In genomic region chr14:97559559-97559958, GRCm38 (mm10) we compare ENCODE assay signal across 8 mouse cellular contexts.
A peak's percentile ranks its signal among the peaks of the same experiment; 100 is the strongest.
DNase-seq lines count a peak whose midpoint lies in the region; ATAC-seq and TF ChIP-seq lines count a peak whose summit lies in the region.
"Had no signal": no experiment of that assay in that cellular context is flagged by ENCODE, and none has a peak within 500 bp of the region (broad histone marks: within the 10 kb centered on the region; RNA-seq: fewer than 3 reads in every experiment).

No protein-coding gene starts in this region.

- H3K4me1 ChIP-seq in neural tube, embryonic 14.5 days (ENCODE audit: control insufficient read depth, insufficient read depth, low read length): no peaks in the 10 kb centered on the region

- H3K9me3 ChIP-seq in neural tube, embryonic 14.5 days (ENCODE audit: control insufficient read depth, low read length): no peaks in the 10 kb centered on the region
- H3K9me3 ChIP-seq: limb, embryonic 12.5 days had no signal

- H3K9ac ChIP-seq in neural tube, embryonic 14.5 days (replicated peaks; ENCODE audit: low read depth, low read length): no peak overlapping the region
- H3K9ac ChIP-seq: limb, embryonic 12.5 days had no signal

- H3K36me3 ChIP-seq in neural tube, embryonic 14.5 days (ENCODE audit: control insufficient read depth, insufficient read depth, low read length): no peaks in the 10 kb centered on the region
- H3K36me3 ChIP-seq: limb, embryonic 12.5 days had no signal

- ATAC-seq in neural tube, embryonic 14.5 days (ENCODE audit: low read depth): peak; percentile 70; the same call in 1 of the 2 replicates
- ATAC-seq in cerebellum, adult (ENCODE audit: insufficient number of reproducible peaks, low FRiP score, low TSS enrichment): no peak

- no peaks in the 10 kb centered on the region for H3K27me3 ChIP-seq in neural tube, embryonic 14.5 days (ENCODE audit: control insufficient read depth, insufficient read depth, low read length)
- H3K27me3 ChIP-seq: limb, embryonic 12.5 days had no signal

- TF ChIP-seq CTCF in left cerebral cortex, adult 2 months (IDR thresholded peaks at IDR 0.05): no peak; the same call in 1 of the 2 replicates

- no peak overlapping the region for H3K27ac ChIP-seq in neural tube, embryonic 14.5 days (ENCODE audit: low read depth, low read length)
- no peak overlapping the region for H3K27ac ChIP-seq in left cerebral cortex, adult 2 months
- H3K27ac ChIP-seq: limb, embryonic 12.5 days had no signal

- H3K4me3 ChIP-seq in neural tube, embryonic 14.5 days (ENCODE audit: low read depth, low read length): no peak overlapping the region
- H3K4me3 ChIP-seq in left cerebral cortex, adult 2 months: no peak overlapping the region
- H3K4me3 ChIP-seq: limb, embryonic 12.5 days had no signal

- intact Hi-C loops in left cerebral cortex, adult 2 months (cut with DNase I): loop anchor here (5.0 to 10.0 kb wide), 2 partner anchors 623 to 1325 kb away; no protein-coding TSS in a partner anchor

- peak; percentile 10 to 15 for DNase-seq in kidney, postnatal 4 days
- no peak for DNase-seq in kidney, adult 18-20 months
- DNase-seq in embryo, embryonic 10 days (ENCODE audit: low spot score): peak; percentile 62
- DNase-seq in heart, postnatal 4 days: peak; percentile 22
- no peak for DNase-seq in left cerebral cortex, adult 2 months (ENCODE audit: extremely low spot score in 1 of 2, low spot score in 2 of 2)

- H3K4me2 ChIP-seq in neural tube, embryonic 14.5 days (ENCODE audit: low read depth, low read length): no peak overlapping the region
- H3K4me2 ChIP-seq: limb, embryonic 12.5 days had no signal

- WGBS in neural tube, embryonic 14.5 days: 0% methylated on average over 1 of the region's 1 CpGs

Comparison
In these comparisons a context has a peak if more than half of its experiments do, and no peak if none do; other contexts are left out.
1. DNase-seq: peak in kidney, postnatal 4 days (2 of 2), embryo, embryonic 10 days (single experiment) and heart, postnatal 4 days (single experiment); none in kidney, adult 18-20 months (single experiment) and left cerebral cortex, adult 2 months (0 of 2).